Mouse (Mus musculus) embryonic facial prominence, embryonic 10.5 days (tissue): Measurements from ENCODE around the gene Grb7. TPM values are rescaled to one million over a fixed set of nuclear protein-coding genes. Genes with fewer than 3 reads are reported as not detected.

Experiments
- DNase-seq: peaks from one replicate; pipeline ENCODE4 v3.0.0-alpha.2; 2017; ENCODE audit warnings: low spot score
- H3K27ac ChIP-seq: fragments of 300-500 bp; sonication (generic); replicated peaks from 2 replicates; pipeline ENCODE4 v1.5.1; 2016; ENCODE audit warnings: mild to moderate bottlenecking
- H3K27me3 ChIP-seq: fragments of 300-500 bp; sonication (generic); replicated peaks from 2 replicates; pipeline ENCODE4 v1.6.1; 2016; ENCODE audit warnings: low read depth, mild to moderate bottlenecking; ENCODE audit not compliant: poor library complexity, severe bottlenecking
- H3K36me3 ChIP-seq: fragments of 300-500 bp; sonication (generic); replicated peaks from 2 replicates; pipeline ENCODE4 v1.6.1; 2016; ENCODE audit warnings: mild to moderate bottlenecking, moderate library complexity
- H3K4me1 ChIP-seq: fragments of 300-500 bp; sonication (generic); 2 replicates; pipeline ENCODE4 v1.6.1; 2016
- H3K4me3 ChIP-seq: fragments of 300-500 bp; sonication (generic); 2 replicates; pipeline ENCODE4 v1.5.1; 2016; ENCODE audit warnings: mild to moderate bottlenecking, moderate library complexity
- H3K9me3 ChIP-seq: fragments of 300-500 bp; sonication (generic); 2 replicates; pipeline ENCODE4 v1.6.1; 2016; ENCODE audit warnings: mild to moderate bottlenecking
- WGBS: fragments of 180-500 bp; shearing (Covaris S2); methylation state at CpG from one replicate; pipeline ENCODE4 v1.1.7; 2016; 5-methylcytosine and 5-hydroxymethylcytosine counted together
- polyA plus RNA-seq: library from polyadenylated mRNA; unstranded; fragments of >200 nt; fragmentation: Nextera tagmentation; extraction: Ambion mirVana; gene quantifications from 2 replicates; pipeline ENCODE4 v1.2.1, GENCODE M21; 2016

Grb7 gene
- polyA plus RNA-seq = 11.9 and 13.3 TPM in 2 replicates

- H3K27ac ChIP-seq = peak within 1 kb of the TSS; percentile 81
- DNase-seq = peak; percentile 67
Observed at GRCm38 (mm10) chr11:98446213-98446561, at the start of gene Grb7. TSS of gene Grb7 (plus strand) at chr11:98446394.

GRCm38 (mm10) chr11:98397946-98398345 lies 48.2 kb upstream of the Grb7 start:
- H3K36me3 ChIP-seq = no peaks in the 10 kb centered on the region
- no peak overlapping the region for H3K27ac ChIP-seq
- H3K27me3 ChIP-seq = peaks cover 11% of the 10 kb centered on the region
- H3K4me1 ChIP-seq = peaks cover 37% of the 10 kb centered on the region
- no peaks in the 10 kb centered on the region for H3K9me3 ChIP-seq
- 93% methylated on average over 7 of the region's 7 CpGs for WGBS
- no peak for DNase-seq
- no peak overlapping the region for H3K4me3 ChIP-seq

More at GRCm38 (mm10) chr11:98446213-98446561, at the start of gene Grb7:
- 3% methylated on average over 5 of the region's 5 CpGs for WGBS
- peaks cover 71% of the 10 kb centered on the region for H3K27me3 ChIP-seq
- peaks cover 38% of the 10 kb centered on the region for H3K4me1 ChIP-seq
- no peaks in the 10 kb centered on the region for H3K9me3 ChIP-seq
- peak within 1 kb of the TSS; percentile 50 for H3K4me3 ChIP-seq
- 0 out of 2 replicates have a peak, but pooled peaks cover 4% of the 10 kb centered on the region for H3K36me3 ChIP-seq

DNA sequence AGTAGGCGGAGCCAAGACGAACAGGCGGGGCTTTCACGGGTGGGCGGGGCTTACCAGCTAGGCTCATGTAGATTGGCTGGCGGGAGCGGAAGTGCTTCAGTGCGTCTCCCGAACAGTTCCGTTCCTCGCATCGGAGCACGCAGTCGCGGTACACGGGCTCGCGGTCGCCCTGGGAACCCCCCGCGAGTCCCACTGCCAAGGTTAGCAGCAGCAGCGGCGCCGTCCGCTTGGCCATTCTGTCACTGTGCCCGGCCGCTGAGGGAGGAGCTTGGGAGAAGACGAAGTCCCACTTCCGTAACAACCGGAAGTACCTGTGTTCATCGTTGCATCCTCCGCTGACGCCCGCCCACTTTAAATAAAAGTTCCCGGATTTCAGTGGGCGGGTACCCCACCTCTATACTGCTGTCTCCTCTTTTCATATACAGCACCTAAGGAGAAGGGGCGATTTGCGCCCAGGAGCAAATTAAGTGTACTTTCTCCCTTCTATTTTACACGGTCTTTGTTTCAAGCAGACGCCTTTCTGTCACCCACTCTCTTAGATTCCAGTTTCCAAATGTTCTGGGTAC lies 46.0 kb upstream of the Grb7 start, which contains the start of gene Pgap3:
Pgap3 (minus strand) TSS at position 330 of the 566 bp plus-strand sequence.
- Histone ChIP-seq H3K4me1 (peaks cover 16% of the 10 kb centered on the region), H3K9me3 (no peaks in the 10 kb centered on the region), H3K36me3 (no peaks in the 10 kb centered on the region), H3K27ac (peak within 1 kb of the TSS; percentile 98), H3K4me3 (peak within 1 kb of the TSS; percentile 88), H3K27me3 (no peaks in the 10 kb centered on the region)
- DNase-seq = peak; percentile 93
- WGBS = under 1% methylated on average over 40 of the region's 40 CpGs

DNA sequence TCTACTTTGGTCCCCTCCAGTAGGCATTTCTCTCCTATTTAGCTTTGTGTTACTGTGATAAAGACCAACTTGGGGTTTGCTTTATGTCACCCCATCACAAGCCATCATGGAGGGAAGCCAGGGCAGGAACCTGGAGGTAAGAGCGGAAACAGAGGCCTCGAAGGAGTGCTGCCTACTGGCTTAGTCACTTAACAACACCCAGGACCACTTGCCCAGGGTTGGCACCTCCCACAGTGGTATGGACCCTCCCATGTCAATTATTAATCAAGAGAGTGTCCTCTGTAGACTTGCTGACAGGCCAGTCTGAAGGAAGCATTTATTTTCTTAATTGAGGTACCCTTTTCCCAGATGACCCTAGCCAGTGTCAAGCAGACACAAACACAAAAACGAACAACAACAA lies 45.4 kb upstream of the Grb7 start:
- no peaks in the 10 kb centered on the region for H3K27me3 ChIP-seq
- peaks cover 16% of the 10 kb centered on the region for H3K4me1 ChIP-seq
- 62% methylated on average over 3 of the region's 3 CpGs for WGBS
- H3K4me3 ChIP-seq = peak overlapping the region; percentile 88
- no peaks in the 10 kb centered on the region for H3K9me3 ChIP-seq
- DNase-seq = no peak
- H3K36me3 ChIP-seq = no peaks in the 10 kb centered on the region
- peak overlapping the region; percentile 98 for H3K27ac ChIP-seq

- 68% methylated on average over 6 of the region's 6 CpGs for WGBS
Observed at GRCm38 (mm10) chr11:98406621-98407020, 39.6 kb upstream of the Grb7 start.

DNA sequence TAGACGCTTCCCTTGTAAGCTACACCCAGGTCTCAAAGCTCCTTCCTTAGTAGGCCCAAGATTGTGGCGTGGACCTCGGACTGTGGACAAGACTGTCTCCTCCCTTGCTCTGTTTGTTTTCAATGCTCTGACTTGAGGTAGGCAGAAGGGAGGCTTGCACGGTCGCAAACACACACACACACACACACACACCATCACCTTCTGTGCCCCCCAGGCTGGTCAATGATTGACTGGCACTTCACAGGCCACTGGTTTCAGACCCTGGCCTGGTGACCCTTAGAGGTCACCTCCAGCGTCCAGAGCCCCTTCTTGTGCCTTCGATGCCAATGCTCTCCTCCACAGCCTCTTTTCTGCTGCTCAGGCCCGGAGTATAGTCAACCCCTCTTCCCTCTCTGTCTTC lies 37.3 kb upstream of the Grb7 start:
- WGBS = 38% methylated on average over 8 of the region's 8 CpGs
- Histone ChIP-seq H3K36me3 (no peaks in the 10 kb centered on the region), H3K27ac (peak overlapping the region; percentile 74), H3K27me3 (peaks cover 28% of the 10 kb centered on the region), H3K9me3 (no peaks in the 10 kb centered on the region), H3K4me3 (peak overlapping the region; percentile 38), H3K4me1 (peaks cover 41% of the 10 kb centered on the region)
- DNase-seq = no peak

More at GRCm38 (mm10) chr11:98406621-98407020, 39.6 kb upstream of the Grb7 start:
- no peak for DNase-seq
- H3K9me3 ChIP-seq = no peaks in the 10 kb centered on the region
- H3K4me1 ChIP-seq = peaks cover 20% of the 10 kb centered on the region
- H3K27ac ChIP-seq = no peak overlapping the region
- H3K27me3 ChIP-seq = peaks cover 22% of the 10 kb centered on the region
- no peak overlapping the region for H3K4me3 ChIP-seq
- H3K36me3 ChIP-seq = no peaks in the 10 kb centered on the region

DNA sequence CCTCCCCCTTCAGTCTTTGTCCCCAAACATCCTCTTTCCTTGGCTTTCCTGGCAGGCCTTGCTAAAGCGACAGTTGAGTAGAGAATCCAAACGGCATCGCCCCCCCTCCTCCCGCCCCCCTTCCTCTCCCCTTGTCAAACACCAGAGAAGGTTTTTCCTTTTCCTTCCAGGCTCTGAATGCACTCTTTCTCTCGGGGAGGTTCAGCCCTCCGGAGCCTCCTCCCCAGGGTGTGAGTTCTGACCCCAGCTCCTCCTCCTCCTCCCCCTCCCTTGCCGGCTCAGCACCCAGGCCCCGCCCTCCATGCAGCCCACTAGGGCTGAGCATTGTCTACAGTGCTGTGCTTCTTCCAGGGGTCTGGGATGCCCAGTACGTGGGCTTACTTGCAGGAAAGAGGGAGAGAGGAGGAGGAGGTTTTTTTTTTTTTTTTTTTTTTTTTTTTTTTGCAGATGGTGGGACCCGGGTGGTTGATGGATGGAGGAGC lies 36.8 kb upstream of the Grb7 start:
- H3K27me3 ChIP-seq = peaks cover 33% of the 10 kb centered on the region
- 3% methylated on average over 10 of the region's 10 CpGs for WGBS
- H3K27ac ChIP-seq = peak overlapping the region; percentile 74
- no peaks in the 10 kb centered on the region for H3K9me3 ChIP-seq
- peaks cover 46% of the 10 kb centered on the region for H3K4me1 ChIP-seq
- peak; percentile 75 for DNase-seq
- H3K4me3 ChIP-seq = peak overlapping the region; percentile 38
- H3K36me3 ChIP-seq = no peaks in the 10 kb centered on the region

GRCm38 (mm10) chr11:98412273-98412796 lies 33.9 kb upstream of the Grb7 start, which contains the start of gene Erbb2:
TSS of gene Erbb2 (plus strand) at chr11:98412470.
- Histone ChIP-seq H3K9me3 (no peaks in the 10 kb centered on the region), H3K27ac (peak within 1 kb of the TSS; percentile 93), H3K4me1 (peaks cover 64% of the 10 kb centered on the region), H3K27me3 (peaks cover 43% of the 10 kb centered on the region), H3K4me3 (peak within 1 kb of the TSS; percentile 96), H3K36me3 (peaks cover 10% of the 10 kb centered on the region)
- peak; percentile 93 for DNase-seq
- WGBS = under 1% methylated on average over 49 of the region's 49 CpGs

GRCm38 (mm10) chr11:98412797-98413301 lies 33.3 kb upstream of the Grb7 start:
- Histone ChIP-seq H3K27ac (peak overlapping the region; percentile 93), H3K27me3 (peaks cover 43% of the 10 kb centered on the region), H3K9me3 (no peaks in the 10 kb centered on the region), H3K36me3 (peaks cover 10% of the 10 kb centered on the region), H3K4me1 (peaks cover 64% of the 10 kb centered on the region), H3K4me3 (peak overlapping the region; percentile 96)
- WGBS = under 1% methylated on average over 40 of the region's 40 CpGs
- peak; percentile 75 for DNase-seq

DNA sequence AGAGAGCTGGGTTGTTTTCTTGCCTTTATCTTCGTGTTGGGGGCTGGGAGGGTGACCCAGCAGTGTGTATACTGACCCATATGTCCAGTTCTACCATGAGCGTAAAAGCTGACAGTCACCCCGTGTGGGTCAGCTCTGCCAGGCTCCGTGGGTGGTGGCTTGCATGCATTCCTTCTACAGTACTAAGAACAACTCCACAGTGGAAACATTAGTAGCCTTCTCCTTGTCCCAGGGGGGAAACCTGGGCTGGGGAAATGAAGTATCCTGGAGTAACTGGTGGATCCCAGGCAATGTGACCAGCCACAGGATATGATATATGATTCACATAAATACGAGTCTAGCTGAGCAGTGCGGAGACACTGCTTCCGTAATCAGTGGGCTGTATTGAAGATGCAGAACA lies 32.5 kb upstream of the Grb7 start:
- WGBS = 29% methylated on average over 7 of the region's 7 CpGs
- H3K4me1 ChIP-seq = peaks cover 62% of the 10 kb centered on the region

DNA sequence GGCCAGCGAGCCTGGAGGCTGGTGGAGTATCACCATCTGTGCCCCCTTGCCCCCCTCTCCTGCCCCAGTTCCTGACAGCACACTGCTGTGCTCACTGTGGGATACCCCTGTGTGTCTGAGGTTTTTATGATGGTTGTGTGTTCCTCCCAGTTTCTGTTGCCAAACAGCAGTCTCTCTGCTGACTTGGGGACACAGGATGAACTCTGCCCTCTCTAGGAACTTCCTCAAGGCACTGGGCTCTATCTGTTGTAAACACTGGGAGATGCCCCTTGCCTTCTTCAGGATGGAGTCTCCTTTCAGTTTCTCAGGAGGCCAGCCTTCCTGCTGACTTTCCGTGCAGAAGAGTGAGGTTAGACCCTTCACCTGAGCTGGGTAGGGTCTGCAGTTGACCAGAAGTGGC lies 32.0 kb upstream of the Grb7 start:
- H3K27me3 ChIP-seq = peaks cover 39% of the 10 kb centered on the region
- H3K4me3 ChIP-seq = peak overlapping the region; percentile 96
- 25% methylated on average over 2 of the region's 2 CpGs for WGBS
- H3K4me1 ChIP-seq = peaks cover 58% of the 10 kb centered on the region
- peaks cover 21% of the 10 kb centered on the region for H3K36me3 ChIP-seq
- no peak for DNase-seq
- no peaks in the 10 kb centered on the region for H3K9me3 ChIP-seq
- no peak overlapping the region; the same call in 1 of the 2 replicates for H3K27ac ChIP-seq

More for the DNA sequence above, 32.5 kb upstream of the Grb7 start:
- no peak for DNase-seq
- Histone ChIP-seq H3K27me3 (peaks cover 40% of the 10 kb centered on the region), H3K4me3 (peak overlapping the region; percentile 96), H3K9me3 (no peaks in the 10 kb centered on the region), H3K27ac (peak overlapping the region; percentile 93; the same call in 1 of the 2 replicates), H3K36me3 (peaks cover 16% of the 10 kb centered on the region)

GRCm38 (mm10) chr11:98417074-98417473 lies 29.1 kb upstream of the Grb7 start:
- Histone ChIP-seq H3K27ac (no peak overlapping the region), H3K36me3 (peaks cover 49% of the 10 kb centered on the region), H3K4me1 (peaks cover 40% of the 10 kb centered on the region), H3K4me3 (no peak overlapping the region), H3K27me3 (peaks cover 19% of the 10 kb centered on the region), H3K9me3 (no peaks in the 10 kb centered on the region)
- DNase-seq = no peak
- 85% methylated on average over 1 of the region's 1 CpGs for WGBS

DNA sequence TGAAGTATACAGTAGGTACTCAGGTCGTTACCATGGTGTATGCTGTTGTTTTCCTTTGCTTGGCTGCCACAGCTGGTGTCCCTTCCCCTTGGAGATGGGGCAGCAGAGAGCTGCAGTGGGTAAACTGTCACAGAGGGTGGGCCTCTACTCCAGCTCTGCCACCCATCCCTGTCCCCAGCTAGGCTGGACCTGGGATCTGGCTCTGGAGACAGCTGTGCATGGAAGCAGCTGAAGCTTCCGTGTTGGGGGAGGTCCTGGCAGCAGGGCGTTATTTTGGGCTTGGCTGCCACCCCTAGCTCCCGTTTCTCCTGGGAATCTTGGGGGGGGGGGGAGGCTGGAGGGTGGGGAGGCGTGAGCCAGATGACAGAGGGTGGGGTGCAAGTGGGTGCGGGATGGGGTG lies 27.9 kb upstream of the Grb7 start:
- peaks cover 30% of the 10 kb centered on the region for H3K4me1 ChIP-seq
- H3K36me3 ChIP-seq = peaks cover 61% of the 10 kb centered on the region
- H3K9me3 ChIP-seq = no peaks in the 10 kb centered on the region
- H3K27me3 ChIP-seq = peaks cover 19% of the 10 kb centered on the region
- H3K4me3 ChIP-seq = no peak overlapping the region
- WGBS = 75% methylated on average over 6 of the region's 6 CpGs
- no peak for DNase-seq
- no peak overlapping the region for H3K27ac ChIP-seq
